Comparison of ENCODE assay signal across 24 mouse cellular contexts in genomic region chr11:114693456-114693855, GRCm38 (mm10). TPM values are rescaled to one million over a fixed set of nuclear protein-coding genes. Genes with fewer than 3 reads are reported as not detected.
A peak's percentile ranks its signal among the peaks of the same experiment; 100 is the strongest.
DNase-seq lines count a peak whose midpoint lies in the region; ATAC-seq and TF ChIP-seq lines count a peak whose summit lies in the region.
"Had no signal": no experiment of that assay in that cellular context is flagged by ENCODE, and none has a peak within 500 bp of the region (broad histone marks: within the 10 kb centered on the region; RNA-seq: fewer than 3 reads in every experiment).

No protein-coding gene starts in this region.

- peak overlapping the region; percentile 44 for H3K27ac ChIP-seq in left cerebral cortex, adult 2 months
- peak overlapping the region; percentile 33; the same call in 1 of the 2 replicates for H3K27ac ChIP-seq in ES-Bruce4 (ENCODE audit: insufficient read depth, low read length)
- peak overlapping the region; percentile 79 for H3K27ac ChIP-seq in bone marrow macrophage, adult 2 months (ENCODE audit: insufficient read depth, low read depth, low read length)
- H3K27ac ChIP-seq in macrophage, result peak overlapping the region; percentile 12; the same call in 1 of the 2 replicates
- H3K27ac ChIP-seq: embryonic facial prominence, embryonic 10.5 days; embryonic facial prominence, embryonic 12.5 days; forebrain, embryonic 13.5 days; forebrain, embryonic 15.5 days had no signal

- ATAC-seq in frontal cortex, adult (ENCODE audit: low TSS enrichment), result no peak
- ATAC-seq: activated CD4-positive, CD25-positive, alpha-beta regulatory T cell, adult 4 months; forebrain, embryonic 13.5 days; forebrain, embryonic 15.5 days; forebrain, postnatal 0 days; Patski had no signal

- intact Hi-C loops in left cerebral cortex, adult 2 months (cut with DNase I), result no loop called here
- intact Hi-C loops in left cerebral cortex, postnatal 25 days (cut with DNase I), result no loop called here

- H3K27me3 ChIP-seq in ES-Bruce4 (ENCODE audit: control insufficient read depth, insufficient read depth, low read length, poor library complexity, severe bottlenecking), result no peaks in the 10 kb centered on the region
- H3K27me3 ChIP-seq: embryonic facial prominence, embryonic 12.5 days; forebrain, embryonic 13.5 days; forebrain, embryonic 15.5 days; Patski had no signal

- no peak for TF ChIP-seq POLR2A in ES-Bruce4 (IDR thresholded peaks at IDR 0.05; ENCODE audit: insufficient read depth, low read length)
- no peak for TF ChIP-seq POLR2A in bone marrow macrophage, adult 2 months (IDR thresholded peaks at IDR 0.05; ENCODE audit: borderline replicate concordance, low read depth, low read length)

- H3K9ac ChIP-seq in ES-Bruce4 (ENCODE audit: low read depth, poor library complexity, severe bottlenecking), result no peak overlapping the region
- H3K9ac ChIP-seq: embryonic facial prominence, embryonic 12.5 days; forebrain, embryonic 13.5 days; forebrain, embryonic 15.5 days; forebrain, postnatal 0 days had no signal

- peaks cover 62% of the 10 kb centered on the region; the same call in 1 of the 2 replicates for H3K79me2 ChIP-seq in macrophage (ENCODE audit: inconsistent target)

- no peak for DNase-seq in left cerebral cortex, adult 2 months (ENCODE audit: extremely low spot score in 1 of 2, low spot score in 2 of 2)
- DNase-seq in left cerebral cortex, postnatal 25 days (ENCODE audit: low spot score in 2 of 2), result no peak
- DNase-seq in gastrocnemius, adult 8-10 months (ENCODE audit: low spot score in 2 of 2), result no peak
- DNase-seq: adrenal gland, adult 8-10 months; adrenal gland, postnatal 14 days; adrenal gland, postnatal 36 days; cerebellum, adult 18-20 months; cerebellum, adult 8-10 months; cerebellum, adult 9-11 months; cerebellum, postnatal 14 days; cerebellum, postnatal 36 days; forebrain, postnatal 0 days had no signal

- no peak for TF ChIP-seq EP300 in ES-Bruce4 (IDR thresholded peaks at IDR 0.05; ENCODE audit: insufficient read depth, low read depth, low read length)

- 93% methylated on average over 6 of the region's 6 CpGs for WGBS in macrophage (ENCODE audit: missing documents)

- no peak overlapping the region for H3K4me3 ChIP-seq in left cerebral cortex, adult 2 months
- H3K4me3 ChIP-seq in ES-Bruce4 (ENCODE audit: low read depth, low read length), result no peak overlapping the region
- H3K4me3 ChIP-seq in bone marrow macrophage, adult 2 months (ENCODE audit: insufficient read depth, low read length), result no peak overlapping the region
- H3K4me3 ChIP-seq in macrophage (ENCODE audit: inconsistent target), result no peak overlapping the region
- H3K4me3 ChIP-seq: embryonic facial prominence, embryonic 10.5 days; embryonic facial prominence, embryonic 12.5 days; forebrain, embryonic 13.5 days; forebrain, embryonic 15.5 days had no signal

- no peak for TF ChIP-seq CTCF in left cerebral cortex, adult 2 months (IDR thresholded peaks at IDR 0.05)
- TF ChIP-seq CTCF in ES-Bruce4 (IDR thresholded peaks at IDR 0.05; ENCODE audit: low read depth, low read length), result no peak
- no peak for TF ChIP-seq CTCF in bone marrow macrophage, adult 2 months (IDR thresholded peaks at IDR 0.05; ENCODE audit: low read depth, low read length)

- H3K4me1 ChIP-seq in ES-Bruce4 (ENCODE audit: control insufficient read depth, insufficient read depth, low read length), result peaks cover 11% of the 10 kb centered on the region
- H3K4me1 ChIP-seq in bone marrow macrophage, adult 2 months (ENCODE audit: control insufficient read depth, insufficient read depth, low read length), result peaks cover 23% of the 10 kb centered on the region
- H3K4me1 ChIP-seq: forebrain, embryonic 15.5 days had no signal

- H3K9me3 ChIP-seq in ES-Bruce4 (replicated peaks; ENCODE audit: control insufficient read depth, insufficient read depth, low read length, poor library complexity, severe bottlenecking), result no peaks in the 10 kb centered on the region
- H3K9me3 ChIP-seq: embryonic facial prominence, embryonic 10.5 days; embryonic facial prominence, embryonic 12.5 days; forebrain, embryonic 13.5 days; forebrain, embryonic 15.5 days had no signal

- H3K36me3 ChIP-seq in ES-Bruce4 (ENCODE audit: control insufficient read depth, insufficient read depth, low read length, poor library complexity, severe bottlenecking) (0 out of 2 replicates have a peak, but pooled peaks cover 2% of the 10 kb centered on the region), macrophage (ENCODE audit: inconsistent target) (peaks cover 92% of the 10 kb centered on the region)
- H3K36me3 ChIP-seq: G1E had no signal

RNA-seq across cellular contexts. Expression of gene Ttyh2, which starts 18.2 kb away (rescaled TPM):
- 10 to 100 TPM; 18.5 to 18.6 TPM for total RNA-seq in left cerebral cortex, adult 2 months (2021)
- 10 to 100 TPM; 18.6 to 21.4 TPM for total RNA-seq in left cerebral cortex, postnatal 25 days (2021)
- polyA plus RNA-seq in ES-Bruce4 (2011; ENCODE audit: insufficient read depth, insufficient read length, low read depth, missing spikeins) (11.7 and 11.8 TPM in 2 replicates), macrophage (2018) (65.9 to 116 TPM (median 90.0 TPM) in 3 replicates)
- polyA plus RNA-seq in bone marrow macrophage, adult 2 months (2012; ENCODE audit: insufficient read depth, insufficient read length, missing spikeins), result 29.6 and 37.5 TPM in 2 replicates
- 100 to 1,000 TPM in 10 of 26 experiments, 10 to 100 TPM in 16; 49.5 to 273 (median 89.0) TPM for total RNA-seq in macrophage (2018; cell fraction: chromatin; rRNA removed)
- 100 to 1,000 TPM; 138 to 232 (median 164) TPM for total RNA-seq in macrophage (2018; cell fraction: cytosol; rRNA removed)
- total RNA-seq in macrophage (2018; cell fraction: nucleus; rRNA removed), result 100 to 1,000 TPM in 25 of 26 experiments, 10 to 100 TPM in 1; 95.9 to 192 (median 148) TPM
- 10 to 100 TPM; 17.6 to 20.2 (median 19.4) TPM for total RNA-seq in gastrocnemius, adult 8-10 months (2022)

RNA-seq across cellular contexts. Expression of gene Rpl38, which starts 25.1 kb away (rescaled TPM):
- 100 to 1,000 TPM; 817 to 866 TPM for total RNA-seq in left cerebral cortex, adult 2 months (2021)
- 100 to 1,000 TPM; 765 to 799 TPM for total RNA-seq in left cerebral cortex, postnatal 25 days (2021)
- polyA plus RNA-seq in ES-Bruce4 (2011; ENCODE audit: insufficient read depth, insufficient read length, low read depth, missing spikeins) (1,928 and 2,044 TPM in 2 replicates), macrophage (2018) (892 to 1,637 TPM (median 1,558 TPM) in 3 replicates)
- polyA plus RNA-seq in bone marrow macrophage, adult 2 months (2012; ENCODE audit: insufficient read depth, insufficient read length, missing spikeins), result 1,601 and 1,765 TPM in 2 replicates
- 100 to 1,000 TPM in 1 of 26 experiments, 10 to 100 TPM in 25; 12.6 to 225 (median 31.4) TPM for total RNA-seq in macrophage (2018; cell fraction: chromatin; rRNA removed)
- total RNA-seq in macrophage (2018; cell fraction: cytosol; rRNA removed), result 1,000 to 10,000 TPM in 16 of 26 experiments, 100 to 1,000 TPM in 10; 776 to 2,930 (median 1,241) TPM
- 100 to 1,000 TPM; 118 to 308 (median 184) TPM for total RNA-seq in macrophage (2018; cell fraction: nucleus; rRNA removed)
- total RNA-seq in gastrocnemius, adult 8-10 months (2022), result 100 to 1,000 TPM; 528 to 780 (median 621) TPM

RNA-seq across cellular contexts. Expression of gene Dnaic2, which starts 33.8 kb away (rescaled TPM):
- total RNA-seq in left cerebral cortex, adult 2 months (2021), result 1 to 10 TPM in 1 of 2 experiments, under 1 TPM in 1; 1.00 to 1.8 TPM
- total RNA-seq in left cerebral cortex, postnatal 25 days (2021), result 1 to 10 TPM in 1 of 2 experiments, under 1 TPM in 1; 0.62 to 1.4 TPM
- 1.3 and 1.7 TPM in 2 replicates for polyA plus RNA-seq in ES-Bruce4 (2011; ENCODE audit: insufficient read depth, insufficient read length, low read depth, missing spikeins)
- not detected in 2 replicates for polyA plus RNA-seq in bone marrow macrophage, adult 2 months (2012; ENCODE audit: insufficient read depth, insufficient read length, missing spikeins)
- total RNA-seq in macrophage (2018; cell fraction: chromatin; rRNA removed), result 1 to 10 TPM in 12 of 26 experiments, under 1 TPM in 10, not detected in 4; 0.32 to 4.7 (median 1.1) TPM
- under 1 TPM in 10 of 26 experiments, not detected in 16; 0.03 to 0.19 (median 0.07) TPM for total RNA-seq in macrophage (2018; cell fraction: cytosol; rRNA removed)
- total RNA-seq in macrophage (2018; cell fraction: nucleus; rRNA removed), result 1 to 10 TPM in 1 of 26 experiments, under 1 TPM in 15, not detected in 10; 0.18 to 1.2 (median 0.48) TPM
- polyA plus RNA-seq in macrophage (2018), result 0.09 TPM in 1 of 3 replicates, not detected in the others
- total RNA-seq in gastrocnemius, adult 8-10 months (2022), result not detected
- total RNA-seq: common myeloid progenitor, adult 5-6 weeks; G1E had no signal
- polyA plus RNA-seq: activated CD4-positive, CD25-positive, alpha-beta regulatory T cell, adult 4 months; G1E had no signal

Comparison
In these comparisons a context has a peak if more than half of its experiments do, and no peak if none do; other contexts are left out.
1. H3K27ac ChIP-seq: peak in every context shown above with its lines; median percentile 79 in bone marrow macrophage, adult 2 months; 44 in left cerebral cortex, adult 2 months; 33 in ES-Bruce4; 12 in macrophage.